Mouse (Mus musculus): Measurements from ENCODE around the gene Mov10l1.

- TF ChIP-seq POLR2A (IDR thresholded peaks at IDR 0.05; ENCODE audit: borderline replicate concordance, insufficient read depth, low read length) (no peak), CTCF (IDR thresholded peaks at IDR 0.05; ENCODE audit: borderline replicate concordance, insufficient read depth, low read depth, low read length) (no peak)
Measured at GRCm38 (mm10) chr15:89067609-89068008, 84.9 kb downstream of the Mov10l1 start.

Data from cerebellum, adult 2 months (tissue).